17 mouse cellular contexts compared by ENCODE assay signal in genomic region chr7:144932389-144932937, GRCm38 (mm10). TPM values are rescaled to one million over a fixed set of nuclear protein-coding genes. Genes with fewer than 3 reads are reported as not detected.
DNase-seq lines count a peak whose midpoint lies in the region; ATAC-seq and TF ChIP-seq lines count a peak whose summit lies in the region.
"Had no signal": no experiment of that assay in that cellular context is flagged by ENCODE, and none has a peak within 500 bp of the region (broad histone marks: within the 10 kb centered on the region; RNA-seq: fewer than 3 reads in every experiment).

No protein-coding gene starts in this region.

- peaks cover 12% of the 10 kb centered on the region for H3K36me3 ChIP-seq in stomach, postnatal 0 days (ENCODE audit: control insufficient read depth, insufficient read depth, low read length)

- no peaks in the 10 kb centered on the region for H3K27me3 ChIP-seq in cerebellum, adult 2 months (ENCODE audit: control insufficient read depth, insufficient read depth, low read length)
- H3K27me3 ChIP-seq in stomach, postnatal 0 days (ENCODE audit: control insufficient read depth, insufficient read depth, low read length): no peaks in the 10 kb centered on the region
- H3K27me3 ChIP-seq: neural tube, embryonic 13.5 days had no signal

- peak; percentile 72 for ATAC-seq in megakaryocyte, adult 5-6 weeks (ENCODE audit: poor library complexity, severe bottlenecking)
- ATAC-seq in stomach, postnatal 0 days (ENCODE audit: low FRiP score, low TSS enrichment): no peak

- no peak for TF ChIP-seq POLR2A in cerebellum, adult 2 months (IDR thresholded peaks at IDR 0.05; ENCODE audit: borderline replicate concordance, insufficient read depth, low read length)

- TF ChIP-seq CTCF in cerebellum, adult 2 months (IDR thresholded peaks at IDR 0.05; ENCODE audit: borderline replicate concordance, insufficient read depth, low read depth, low read length): no peak
- TF ChIP-seq CTCF in stomach, postnatal 0 days (IDR thresholded peaks at IDR 0.05; ENCODE audit: low read depth): no peak
- TF ChIP-seq CTCF in left cerebral cortex, adult 2 months (IDR thresholded peaks at IDR 0.05): no peak

- peak overlapping the region; percentile 34; the same call in 1 of the 2 replicates for H3K27ac ChIP-seq in cerebellum, adult 2 months (ENCODE audit: insufficient read depth, low read length)
- no peak overlapping the region for H3K27ac ChIP-seq in stomach, postnatal 0 days (replicated peaks)
- H3K27ac ChIP-seq in left cerebral cortex, adult 2 months: no peak overlapping the region; the same call in 1 of the 2 replicates
- H3K27ac ChIP-seq: midbrain, embryonic 10.5 days; neural tube, embryonic 13.5 days had no signal

- no peak overlapping the region for H3K9ac ChIP-seq in stomach, postnatal 0 days (ENCODE audit: low read length)
- H3K9ac ChIP-seq: neural tube, embryonic 13.5 days had no signal

- no peak overlapping the region for H3K4me3 ChIP-seq in cerebellum, adult 2 months (replicated peaks; ENCODE audit: insufficient read depth, low read depth, low read length)
- H3K4me3 ChIP-seq in stomach, postnatal 0 days (ENCODE audit: low read depth, low read length): no peak overlapping the region
- H3K4me3 ChIP-seq in left cerebral cortex, adult 2 months: no peak overlapping the region
- H3K4me3 ChIP-seq: midbrain, embryonic 10.5 days; neural tube, embryonic 13.5 days had no signal

- no peak overlapping the region for H3K4me2 ChIP-seq in stomach, postnatal 0 days (replicated peaks; ENCODE audit: low read depth)
- H3K4me2 ChIP-seq: neural tube, embryonic 13.5 days had no signal

- H3K4me1 ChIP-seq in cerebellum, adult 2 months (ENCODE audit: control insufficient read depth, insufficient read depth, low read length): peaks cover 49% of the 10 kb centered on the region
- no peaks in the 10 kb centered on the region for H3K4me1 ChIP-seq in stomach, postnatal 0 days (replicated peaks; ENCODE audit: control insufficient read depth, insufficient read depth)

- peak; percentile 48 to 56 for DNase-seq in cerebellum, adult 2 months
- no peak for DNase-seq in cerebellum, adult 11 months
- DNase-seq in kidney, postnatal 14 days: peak; percentile 11
- DNase-seq in kidney, adult 8-10 months: no peak
- peak; percentile 56 to 63 for DNase-seq in cerebellum, postnatal 25 days
- no peak for DNase-seq in stomach, postnatal 0 days (ENCODE audit: low spot score)
- DNase-seq in left cerebral cortex, adult 2 months (ENCODE audit: extremely low spot score in 1 of 2, low spot score in 2 of 2): no peak
- DNase-seq: lung, adult 2 months; right cerebral cortex, adult 18-20 months; thymus, adult 18-20 months had no signal

- no peaks in the 10 kb centered on the region for H3K9me3 ChIP-seq in stomach, postnatal 0 days (ENCODE audit: control insufficient read depth, low read length)
- H3K9me3 ChIP-seq: midbrain, embryonic 10.5 days; neural tube, embryonic 13.5 days had no signal

- intact Hi-C loops in left cerebral cortex, adult 2 months (cut with DNase I): no loop called here

- 15% methylated on average over 18 of the region's 18 CpGs for WGBS in cerebellum, adult 2 months
- WGBS in stomach, postnatal 0 days: 76% methylated on average over 16 of the region's 18 CpGs

- TF ChIP-seq EP300 in stomach, postnatal 0 days (optimal IDR thresholded peaks at IDR 0.05): no peak

RNA-seq across cellular contexts. Expression of gene Ccnd1, which starts 7.3 kb away (rescaled TPM):
- polyA plus RNA-seq in cerebellum, adult 2 months (2012; rRNA removed): 21.8 and 23.1 TPM in 2 replicates
- total RNA-seq in megakaryocyte, adult 5-6 weeks (2015): 8.1 and 11.1 TPM in 2 replicates
- 5.2 and 5.5 TPM in 2 replicates for total RNA-seq in megakaryocyte, adult 5-6 weeks (2017)
- polyA plus RNA-seq in stomach, postnatal 0 days (2015; fragmentation: Nextera tagmentation; extraction: Ambion mirVana): 38.7 and 38.9 TPM in 2 replicates
- total RNA-seq in left cerebral cortex, adult 2 months (2021): 10 to 100 TPM; 57.0 to 57.7 TPM

RNA-seq across cellular contexts. Expression of gene LTO1, which starts 17.6 kb away (rescaled TPM):
- 38.0 and 45.8 TPM in 2 replicates for polyA plus RNA-seq in cerebellum, adult 2 months (2012; rRNA removed)
- total RNA-seq in megakaryocyte, adult 5-6 weeks (2015): 13.8 and 14.5 TPM in 2 replicates
- 49.5 and 53.8 TPM in 2 replicates for total RNA-seq in megakaryocyte, adult 5-6 weeks (2017)
- polyA plus RNA-seq in stomach, postnatal 0 days (2015; fragmentation: Nextera tagmentation; extraction: Ambion mirVana): 17.1 and 17.8 TPM in 2 replicates
- 10 to 100 TPM; 26.4 to 27.8 TPM for total RNA-seq in left cerebral cortex, adult 2 months (2021)

RNA-seq across cellular contexts. Expression of gene Fgf15, which starts 36.1 kb away (rescaled TPM):
- polyA plus RNA-seq in cerebellum, adult 2 months (2012; rRNA removed): not detected in 2 replicates
- total RNA-seq in megakaryocyte, adult 5-6 weeks (2015): not detected in 2 replicates
- not detected in 2 replicates for total RNA-seq in megakaryocyte, adult 5-6 weeks (2017)
- polyA plus RNA-seq in stomach, postnatal 0 days (2015; fragmentation: Nextera tagmentation; extraction: Ambion mirVana): not detected in 2 replicates
- not detected for total RNA-seq in left cerebral cortex, adult 2 months (2021)
- total RNA-seq: gastrocnemius, adult 18-20 months; heart, postnatal 10 days; left cerebral cortex, postnatal 14 days had no signal
- polyA plus RNA-seq: inflammation-experienced regulatory T-cells, adult 6 months; lung, adult 2 months had no signal

Comparison
In these comparisons a context has a peak if more than half of its experiments do, and no peak if none do; other contexts are left out.
1. DNase-seq: peak in cerebellum, adult 2 months (2 of 2), kidney, postnatal 14 days (single experiment) and cerebellum, postnatal 25 days (2 of 2); none in cerebellum, adult 11 months (single experiment), kidney, adult 8-10 months (0 of 2), stomach, postnatal 0 days (single experiment) and left cerebral cortex, adult 2 months (0 of 2).
2. RNA of gene Ccnd1, which starts 7.3 kb away (total RNA-seq): 57.0 to 57.7 TPM in left cerebral cortex, adult 2 months; 5.2 to 11.1 TPM in megakaryocyte, adult 5-6 weeks; every median in the first group is over 4 times any median in the second.